Mouse (Mus musculus): ENCODE data around the gene Lrfn4. TPM values are rescaled to one million over a fixed set of nuclear protein-coding genes. Genes with fewer than 3 reads are reported as not detected.

Lrfn4 gene
- total RNA-seq (2023), result 0.50 TPM

DNA sequence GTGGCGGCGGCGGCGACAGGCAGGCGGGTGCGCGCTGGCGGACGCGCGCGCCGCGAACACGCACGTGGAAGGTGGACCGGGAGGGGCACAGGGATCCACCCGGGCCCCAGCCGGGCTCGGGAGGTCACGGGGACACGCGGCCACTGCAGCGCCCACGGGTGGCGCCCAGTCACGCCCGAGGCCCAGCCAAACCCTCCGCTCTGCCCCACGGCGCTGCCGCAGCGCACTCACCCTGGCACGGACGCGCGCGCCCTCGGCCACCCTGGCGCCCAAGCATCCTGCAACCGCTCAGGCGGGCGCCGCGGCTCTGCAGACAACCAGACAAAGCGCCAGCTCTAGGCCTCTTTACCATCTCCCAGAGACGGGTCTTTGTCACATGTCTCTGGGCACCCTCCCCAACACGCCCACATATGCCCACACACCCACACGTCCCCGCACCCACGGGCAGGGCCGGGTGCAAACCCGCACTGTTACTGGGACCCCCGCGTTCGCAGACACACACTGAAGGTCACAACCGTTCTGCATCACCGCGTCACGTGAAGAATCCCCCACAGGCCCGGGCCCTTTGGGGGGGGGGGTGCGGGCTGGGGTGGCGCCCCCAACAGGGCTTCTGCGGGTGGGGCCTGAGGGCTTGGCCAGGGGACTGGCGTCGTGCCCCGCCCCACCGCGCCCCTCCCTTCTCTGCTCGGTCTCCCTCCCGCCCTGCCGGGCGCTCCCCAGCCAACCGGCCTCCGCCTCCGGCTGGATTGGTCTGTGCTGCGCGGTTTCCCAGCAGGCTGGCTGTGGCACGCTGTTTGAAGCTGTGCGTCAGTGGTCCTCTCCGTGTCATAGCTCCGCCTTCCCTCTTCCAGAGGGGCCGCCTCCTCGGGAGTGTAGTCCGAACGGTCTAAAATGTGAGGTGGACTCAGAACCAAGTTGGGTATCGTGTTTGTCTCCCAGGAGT lies at the start of gene Lrfn4:
Gene Lrfn4 (minus strand): TSS at position 517 of the 943 bp plus-strand sequence.

DNA sequence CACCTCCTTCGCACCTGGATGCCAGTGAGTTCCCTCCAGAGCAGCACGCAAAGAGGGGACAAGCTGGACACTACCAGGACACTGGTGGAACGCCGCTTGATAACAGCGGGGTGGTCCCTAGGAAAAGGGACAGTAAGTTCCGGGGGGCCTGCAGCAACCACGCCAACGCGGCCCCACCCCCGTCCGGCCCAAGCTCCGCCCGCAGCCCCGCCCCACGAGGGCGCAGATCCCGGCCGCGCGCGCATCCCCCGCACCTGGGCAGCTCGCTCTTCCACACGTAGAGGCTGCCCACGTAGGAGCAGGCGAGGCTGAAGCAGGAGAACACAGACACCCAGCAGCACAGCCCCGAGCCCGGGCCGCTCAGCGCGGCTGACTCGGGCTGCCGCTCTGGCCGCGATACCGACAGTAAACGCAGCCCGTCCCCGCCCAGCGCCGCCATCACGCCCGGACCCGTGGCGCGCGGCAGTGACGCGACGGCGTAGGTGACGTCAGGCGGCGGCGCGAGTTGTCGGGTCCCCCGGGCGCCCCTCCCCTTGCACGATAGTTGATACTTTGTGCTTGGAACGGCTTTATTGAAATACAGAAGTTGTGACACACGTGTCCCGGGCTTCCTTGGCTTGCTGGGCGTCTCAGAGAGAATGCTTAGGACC lies 9.8 kb upstream of the Lrfn4 start, which contains the start of gene Rce1:
Gene Rce1 (minus strand): TSS at position 463 of the 650 bp plus-strand sequence.

Other genes starting within 250 kb of the Lrfn4 start
- 132 TPM for gene Kdm2a, start 217.4 kb downstream of the Lrfn4 start, total RNA-seq (2023)
- gene Rhod, start 176.2 kb downstream of the Lrfn4 start, total RNA-seq (2023), result 1.1 TPM
- gene Syt12, start 138.2 kb downstream of the Lrfn4 start, total RNA-seq (2023), result not detected
- gene 2010003K11Rik, start 117.1 kb downstream of the Lrfn4 start, total RNA-seq (2023), result not detected
- 3.6 TPM for gene Pcx, start 105.2 kb downstream of the Lrfn4 start, total RNA-seq (2023)
- gene Rce1, start 10.0 kb upstream of the Lrfn4 start, total RNA-seq (2023), result 43.7 TPM
- not detected for gene Gm960, start 83.0 kb upstream of the Lrfn4 start, total RNA-seq (2023)
- not detected for gene Sptbn2, start 95.5 kb upstream of the Lrfn4 start, total RNA-seq (2023)
- gene Rbm4b, start 140.8 kb upstream of the Lrfn4 start, total RNA-seq (2023), result 27.9 TPM
- 81.1 TPM for gene Rbm4, start 178.2 kb upstream of the Lrfn4 start, total RNA-seq (2023)
- gene Gm21992, start 195.9 kb upstream of the Lrfn4 start, total RNA-seq (2023), result 26.8 TPM
- 92.3 TPM for gene Rbm14, start 196.0 kb upstream of the Lrfn4 start, total RNA-seq (2023)
- gene Ccs, start 223.7 kb upstream of the Lrfn4 start, total RNA-seq (2023), result 42.2 TPM
- gene Ccdc87, start 223.7 kb upstream of the Lrfn4 start, total RNA-seq (2023), result not detected
- 11.4 TPM for gene Ctsf, start 239.5 kb upstream of the Lrfn4 start, total RNA-seq (2023)